Mouse (Mus musculus): ENCODE measurements around the gene Gulp1. TPM values are rescaled to one million over a fixed set of nuclear protein-coding genes. Genes with fewer than 3 reads are reported as not detected.

The Gulp1 gene
- 9.7 and 10.8 TPM in 2 replicates for polyA plus RNA-seq (2015; fragmentation: Nextera tagmentation; extraction: Ambion mirVana)

DNA sequence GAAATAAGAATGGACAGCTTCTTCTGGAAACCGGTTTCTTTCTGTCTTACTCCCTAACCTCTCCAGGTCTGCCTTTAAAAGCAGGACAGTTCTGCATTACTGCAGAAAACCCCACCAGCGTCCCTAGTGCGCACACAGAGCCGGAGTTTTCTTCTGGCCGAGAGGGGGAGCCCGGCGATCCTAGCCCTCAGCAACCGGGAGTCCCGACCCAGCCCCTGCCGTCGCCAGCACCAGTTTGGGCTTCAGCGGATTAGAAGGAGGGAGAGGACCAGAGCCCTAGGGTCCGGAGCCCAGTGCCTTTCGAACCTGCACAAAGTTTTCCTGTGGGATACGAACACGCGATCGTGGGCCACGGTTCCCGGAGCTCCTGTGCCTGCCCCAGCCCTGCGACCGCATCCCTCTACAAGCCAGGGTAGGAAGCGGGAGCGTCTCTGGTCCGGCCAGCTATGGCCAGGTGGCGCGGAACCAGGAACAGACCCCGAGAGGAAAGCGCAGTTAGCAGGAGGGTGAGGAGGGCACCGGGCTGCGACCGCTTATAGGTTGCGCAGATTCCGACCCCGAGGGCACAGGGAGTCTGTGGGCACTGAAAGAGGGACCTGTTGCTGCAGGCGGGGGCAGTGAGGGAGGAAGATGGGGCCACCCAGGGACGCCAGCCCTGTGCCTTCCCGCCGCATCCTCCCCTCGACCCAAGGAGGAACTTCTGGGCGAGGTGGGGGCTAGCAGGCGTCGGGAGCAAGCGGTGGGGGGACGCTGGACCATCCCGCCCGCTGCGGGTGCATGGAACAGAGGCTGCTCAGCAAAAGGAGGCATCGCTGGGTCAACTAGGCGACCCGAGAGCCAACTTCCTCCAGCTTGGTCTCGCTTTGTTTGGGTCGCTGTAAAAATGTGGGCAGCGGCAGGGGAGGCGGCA is at the start of gene Gulp1:
Gulp1 (plus strand) TSS at position 51 of the 910 bp plus-strand sequence.
- no peaks in the 10 kb centered on the region for H3K9me3 ChIP-seq
- ATAC-seq (ENCODE audit: low read depth), result peak; percentile 93
- peak within 1 kb of the TSS; percentile 74 for H3K4me2 ChIP-seq
- peaks cover 31% of the 10 kb centered on the region for H3K4me1 ChIP-seq (replicated peaks)
- H3K36me3 ChIP-seq, result no peaks in the 10 kb centered on the region
- H3K9ac ChIP-seq, result peak within 1 kb of the TSS; percentile 74
- under 1% methylated on average over 55 of the region's 55 CpGs for WGBS
- H3K27me3 ChIP-seq, result no peaks in the 10 kb centered on the region
- peak within 1 kb of the TSS; percentile 57 for H3K4me3 ChIP-seq
- peak within 1 kb of the TSS; percentile 57 for H3K27ac ChIP-seq (replicated peaks)

GRCm38 (mm10) chr1:44550261-44550660 is 1.1 kb upstream of the Gulp1 start:
- no peaks in the 10 kb centered on the region for H3K27me3 ChIP-seq
- no peak overlapping the region for H3K9ac ChIP-seq
- WGBS, result 78% methylated on average over 6 of the region's 6 CpGs
- no peaks in the 10 kb centered on the region for H3K9me3 ChIP-seq
- no peak overlapping the region for H3K4me3 ChIP-seq
- no peak overlapping the region for H3K27ac ChIP-seq (replicated peaks)
- peaks cover 31% of the 10 kb centered on the region for H3K4me1 ChIP-seq (replicated peaks)
- no peak for ATAC-seq (ENCODE audit: low read depth)
- no peaks in the 10 kb centered on the region for H3K36me3 ChIP-seq
- H3K4me2 ChIP-seq, result no peak overlapping the region

GRCm38 (mm10) chr1:44552371-44552841 is 1.1 kb downstream of the Gulp1 start:
- Histone ChIP-seq H3K9ac (peak overlapping the region; percentile 74), H3K4me2 (peak overlapping the region; percentile 74), H3K36me3 (no peaks in the 10 kb centered on the region), H3K4me1 (replicated peaks) (peaks cover 31% of the 10 kb centered on the region), H3K27ac (replicated peaks) (peak overlapping the region; percentile 57), H3K27me3 (no peaks in the 10 kb centered on the region), H3K4me3 (peak overlapping the region; percentile 57), H3K9me3 (no peaks in the 10 kb centered on the region)
- 8% methylated on average over 15 of the region's 15 CpGs for WGBS
- ATAC-seq (ENCODE audit: low read depth), result peak; percentile 76

- Histone ChIP-seq H3K36me3 (no peaks in the 10 kb centered on the region), H3K27me3 (no peaks in the 10 kb centered on the region), H3K27ac (replicated peaks) (no peak overlapping the region), H3K4me1 (replicated peaks) (peaks cover 31% of the 10 kb centered on the region), H3K4me2 (peak overlapping the region; percentile 74), H3K9me3 (no peaks in the 10 kb centered on the region), H3K9ac (no peak overlapping the region), H3K4me3 (peak overlapping the region; percentile 57; the same call in 1 of the 2 replicates)
- WGBS, result 38% methylated on average over 6 of the region's 6 CpGs
- no peak for ATAC-seq (ENCODE audit: low read depth)
Observed at GRCm38 (mm10) chr1:44553166-44553898, 2.0 kb downstream of the Gulp1 start.

DNA sequence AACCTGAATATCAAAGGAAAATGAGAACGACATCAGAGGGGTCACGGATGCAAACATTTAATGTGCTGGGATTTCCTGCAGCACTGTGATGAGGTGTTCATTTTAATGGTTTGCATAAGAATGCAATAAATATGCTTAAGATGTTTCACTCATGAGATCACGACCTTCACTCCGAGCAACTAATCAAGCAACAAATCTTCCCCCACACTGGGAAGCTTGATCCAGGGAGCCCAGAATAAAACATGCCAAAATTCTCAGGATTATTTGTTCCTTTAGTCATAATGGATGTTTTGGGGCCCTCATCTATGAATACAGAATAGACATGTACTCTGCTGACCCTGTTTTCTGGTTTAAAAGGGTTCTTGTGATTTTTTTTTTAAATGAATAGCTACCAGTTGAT is 16.1 kb downstream of the Gulp1 start:
- H3K4me3 ChIP-seq, result no peak overlapping the region
- ATAC-seq (ENCODE audit: low read depth), result no peak
- H3K9me3 ChIP-seq, result no peaks in the 10 kb centered on the region
- H3K36me3 ChIP-seq, result no peaks in the 10 kb centered on the region
- H3K4me1 ChIP-seq (replicated peaks), result no peaks in the 10 kb centered on the region
- 77% methylated on average over 4 of the region's 4 CpGs for WGBS
- no peak overlapping the region for H3K27ac ChIP-seq (replicated peaks)
- no peaks in the 10 kb centered on the region for H3K27me3 ChIP-seq
- H3K9ac ChIP-seq, result no peak overlapping the region
- H3K4me2 ChIP-seq, result no peak overlapping the region

DNA sequence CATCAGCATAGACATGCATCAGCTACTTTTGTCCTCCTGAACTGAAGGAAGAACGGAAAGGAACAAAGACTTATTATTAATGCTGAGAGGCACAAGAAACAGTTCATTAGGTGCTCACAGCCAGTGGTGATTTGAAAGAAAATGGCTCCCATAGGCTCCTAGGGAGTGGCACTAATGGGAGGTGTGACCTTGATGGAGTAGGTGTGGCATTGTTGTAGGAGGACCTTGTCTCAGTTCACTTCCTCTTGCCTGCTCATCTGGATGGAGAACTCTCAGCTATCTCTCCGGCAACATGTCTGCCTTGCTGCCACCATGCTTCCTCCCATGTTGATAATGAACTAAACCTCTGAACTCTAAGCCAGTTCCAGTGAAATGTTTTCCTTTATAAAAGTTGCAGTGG is 17.0 kb downstream of the Gulp1 start:
- Histone ChIP-seq H3K4me3 (no peak overlapping the region), H3K4me2 (no peak overlapping the region), H3K4me1 (replicated peaks) (no peaks in the 10 kb centered on the region), H3K9ac (no peak overlapping the region), H3K27ac (replicated peaks) (no peak overlapping the region), H3K27me3 (no peaks in the 10 kb centered on the region), H3K9me3 (no peaks in the 10 kb centered on the region), H3K36me3 (no peaks in the 10 kb centered on the region)
- ATAC-seq (ENCODE audit: low read depth), result no peak
- 71% methylated on average over 2 of the region's 2 CpGs for WGBS

DNA sequence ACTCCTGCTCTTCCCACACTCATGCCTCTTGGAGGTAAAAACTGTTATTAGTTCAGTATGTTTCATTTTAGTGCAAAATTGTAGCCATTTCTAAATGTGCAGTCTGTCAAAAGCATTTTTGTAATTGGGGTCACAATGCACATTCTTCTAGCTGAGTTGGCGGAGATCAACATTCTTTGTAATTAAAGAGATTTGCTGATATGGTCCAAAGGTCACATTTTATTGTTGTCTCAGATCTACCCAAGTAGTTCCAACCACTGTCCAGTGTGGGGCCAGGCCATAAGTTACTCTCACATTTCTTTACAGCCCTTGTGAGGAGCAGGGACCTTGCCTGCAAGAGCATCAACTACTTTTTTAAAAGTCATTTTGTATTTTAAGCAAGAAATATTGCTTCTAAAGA is 24.7 kb downstream of the Gulp1 start:
- Histone ChIP-seq H3K4me3 (no peak overlapping the region), H3K4me2 (no peak overlapping the region), H3K9me3 (no peaks in the 10 kb centered on the region), H3K4me1 (replicated peaks) (no peaks in the 10 kb centered on the region), H3K27me3 (no peaks in the 10 kb centered on the region), H3K36me3 (no peaks in the 10 kb centered on the region), H3K27ac (replicated peaks) (no peak overlapping the region), H3K9ac (no peak overlapping the region)
- no peak for ATAC-seq (ENCODE audit: low read depth)
- WGBS, result 83% methylated on average over 1 of the region's 1 CpGs

GRCm38 (mm10) chr1:44576610-44577009 is 25.3 kb downstream of the Gulp1 start:
- Histone ChIP-seq H3K36me3 (no peaks in the 10 kb centered on the region), H3K27ac (replicated peaks) (no peak overlapping the region), H3K27me3 (no peaks in the 10 kb centered on the region), H3K4me1 (replicated peaks) (no peaks in the 10 kb centered on the region), H3K4me2 (no peak overlapping the region), H3K9ac (no peak overlapping the region), H3K9me3 (no peaks in the 10 kb centered on the region), H3K4me3 (no peak overlapping the region)
- no peak for ATAC-seq (ENCODE audit: low read depth)
- WGBS, result 85% methylated on average over 2 of the region's 2 CpGs

DNA sequence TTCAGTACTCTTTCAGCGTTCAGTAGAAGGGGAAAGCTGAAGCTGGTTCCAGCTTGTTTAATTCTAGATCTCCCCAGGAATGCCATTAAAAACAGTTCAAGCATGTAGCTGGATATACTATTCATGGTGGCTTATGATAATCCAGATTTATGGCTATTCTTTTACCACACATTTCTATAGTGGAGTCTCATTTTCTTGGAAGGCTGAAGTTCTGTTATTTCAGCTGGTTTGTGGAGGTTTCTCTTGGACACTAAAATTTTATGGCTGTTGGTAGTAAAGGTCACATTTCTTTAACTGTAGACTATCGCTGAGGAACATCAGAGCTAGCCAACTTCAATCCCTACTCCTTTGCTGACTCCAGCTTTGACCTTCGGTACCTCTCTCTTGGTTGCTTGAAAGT is 29.1 kb downstream of the Gulp1 start:
- peaks cover 9% of the 10 kb centered on the region for H3K4me1 ChIP-seq (replicated peaks)
- no peak overlapping the region for H3K9ac ChIP-seq
- no peak overlapping the region for H3K4me2 ChIP-seq
- ATAC-seq (ENCODE audit: low read depth), result no peak
- no peaks in the 10 kb centered on the region for H3K36me3 ChIP-seq
- no peaks in the 10 kb centered on the region for H3K27me3 ChIP-seq
- WGBS, result 71% methylated on average over 3 of the region's 3 CpGs
- no peak overlapping the region for H3K27ac ChIP-seq (replicated peaks)
- H3K4me3 ChIP-seq, result no peak overlapping the region
- no peaks in the 10 kb centered on the region for H3K9me3 ChIP-seq

DNA sequence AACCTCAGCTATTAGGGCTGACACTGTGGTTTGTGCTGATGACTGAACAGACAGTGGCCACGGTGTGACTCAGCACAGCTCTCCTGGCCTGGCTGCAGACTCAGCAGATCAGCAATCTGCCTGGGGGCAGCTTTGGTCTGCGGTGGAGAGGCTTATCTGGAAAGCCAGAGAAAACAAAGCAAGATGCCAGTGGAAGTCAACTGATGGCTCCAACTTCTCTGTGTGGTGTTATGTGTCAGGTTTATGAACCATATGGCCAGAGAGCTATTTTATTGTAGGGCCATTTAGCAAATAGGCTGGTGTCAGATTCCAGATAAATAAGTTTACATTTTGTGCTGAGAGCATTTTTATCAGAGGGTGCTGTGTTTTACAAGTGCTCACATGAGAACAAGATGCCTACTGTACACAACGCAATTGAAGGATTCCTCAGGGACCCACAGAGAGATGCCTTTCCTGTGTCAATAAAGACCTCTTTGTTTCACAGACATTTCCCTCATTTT is 33.6 kb downstream of the Gulp1 start:
- Histone ChIP-seq H3K4me3 (no peak overlapping the region), H3K4me1 (replicated peaks) (peaks cover 11% of the 10 kb centered on the region), H3K4me2 (no peak overlapping the region), H3K27ac (replicated peaks) (0 out of 2 replicates have a peak overlapping the region, but pooled peaks have one; percentile 14), H3K27me3 (no peaks in the 10 kb centered on the region), H3K9ac (no peak overlapping the region), H3K9me3 (no peaks in the 10 kb centered on the region), H3K36me3 (no peaks in the 10 kb centered on the region)
- peak; percentile 79 for ATAC-seq (ENCODE audit: low read depth)
- 31% methylated on average over 3 of the region's 3 CpGs for WGBS

DNA sequence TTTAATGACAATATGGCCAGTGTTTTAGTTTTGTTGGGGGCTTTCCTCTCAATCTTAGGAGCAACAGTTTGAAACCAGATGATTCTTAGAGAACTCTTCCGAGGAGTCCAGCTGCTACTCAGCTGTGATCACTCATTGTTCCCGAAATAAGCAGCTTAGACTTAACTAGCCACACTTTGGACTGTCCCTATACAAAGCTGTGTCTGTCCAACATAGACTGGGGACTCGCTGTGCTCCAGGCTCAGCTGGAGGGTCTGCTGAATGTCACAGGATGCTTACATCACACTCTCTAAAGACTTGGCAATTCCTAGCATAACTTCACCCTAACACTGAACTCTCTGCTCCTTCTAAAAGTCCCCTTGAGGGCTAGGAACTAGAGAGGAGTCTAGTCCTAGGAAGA is 40.4 kb downstream of the Gulp1 start:
- no peak for ATAC-seq (ENCODE audit: low read depth)
- 42% methylated on average over 3 of the region's 3 CpGs for WGBS
- no peak overlapping the region for H3K4me3 ChIP-seq
- H3K9ac ChIP-seq, result no peak overlapping the region
- H3K9me3 ChIP-seq, result no peaks in the 10 kb centered on the region
- no peak overlapping the region for H3K27ac ChIP-seq (replicated peaks)
- H3K27me3 ChIP-seq, result no peaks in the 10 kb centered on the region
- H3K4me2 ChIP-seq, result no peak overlapping the region
- H3K4me1 ChIP-seq (replicated peaks), result no peaks in the 10 kb centered on the region
- no peaks in the 10 kb centered on the region for H3K36me3 ChIP-seq

DNA sequence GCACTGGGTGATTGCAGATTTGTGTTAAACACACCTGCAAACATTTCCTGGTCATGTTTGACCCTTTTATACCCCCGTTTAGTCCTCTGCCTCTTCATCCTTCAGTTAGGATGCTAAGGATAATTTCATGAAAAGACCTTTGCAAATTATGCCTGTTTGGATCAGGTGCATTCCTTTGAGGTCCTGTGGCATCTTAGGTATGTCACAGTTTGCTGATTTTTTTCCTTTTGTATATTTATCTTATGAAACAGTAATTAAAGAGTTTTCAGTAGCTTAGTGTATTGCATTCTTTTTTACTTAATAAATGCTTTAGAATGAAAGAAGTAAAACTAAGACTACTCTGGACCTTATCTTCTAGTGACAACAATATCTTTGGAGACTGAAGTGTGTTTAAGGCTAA is 41.8 kb downstream of the Gulp1 start:
- ATAC-seq (ENCODE audit: low read depth), result no peak
- Histone ChIP-seq H3K4me3 (no peak overlapping the region), H3K27ac (replicated peaks) (no peak overlapping the region), H3K9me3 (no peaks in the 10 kb centered on the region), H3K4me2 (no peak overlapping the region), H3K9ac (no peak overlapping the region), H3K27me3 (no peaks in the 10 kb centered on the region), H3K4me1 (replicated peaks) (no peaks in the 10 kb centered on the region), H3K36me3 (no peaks in the 10 kb centered on the region)
- WGBS, result 94% methylated on average over 1 of the region's 1 CpGs
